Mouse (Mus musculus) forebrain, embryonic 11.5 days (tissue): ENCODE measurements at regions not wholly inside any gene's neighbourhood (a gene's known extent, or its start where the extent isn't known, plus 50 kb on each side); places are given as distances from the start of the nearest gene placed in this dataset.

Source experiments
- ATAC-seq: fragments of 200-750 bp; cut with Nextera tagmentation; replicated peaks from 2 replicates; pipeline ENCODE4 v1.8.0; 2017; ENCODE audit warnings: moderate TSS enrichment; ENCODE audit not compliant: low FRiP score
- DNase-seq: peaks from one replicate; pipeline ENCODE4 v3.0.0-alpha.2; 2017; ENCODE audit warnings: low spot score
- H3K27ac ChIP-seq: fragments of 300-500 bp; sonication (generic); 2 replicates; pipeline ENCODE4 v1.5.1; 2014; ENCODE audit warnings: low read depth, low read length
- H3K27me3 ChIP-seq: fragments of 300-500 bp; sonication (generic); 2 replicates; pipeline ENCODE4 v1.6.1; 2014; ENCODE audit warnings: mild to moderate bottlenecking, low read length, mixed read lengths; ENCODE audit not compliant: control insufficient read depth, insufficient read depth
- H3K36me3 ChIP-seq: fragments of 300-500 bp; sonication (generic); 2 replicates; pipeline ENCODE4 v1.6.1; 2014; ENCODE audit warnings: mild to moderate bottlenecking, low read length, moderate library complexity, mixed read lengths; ENCODE audit not compliant: control insufficient read depth, insufficient read depth
- H3K4me1 ChIP-seq: fragments of 300-500 bp; sonication (generic); replicated peaks from 2 replicates; pipeline ENCODE4 v1.6.1; 2014; ENCODE audit warnings: low read length, mixed read lengths; ENCODE audit not compliant: control insufficient read depth, insufficient read depth
- H3K4me2 ChIP-seq: fragments of 300-500 bp; sonication (generic); 2 replicates; pipeline ENCODE4 v1.6.1; 2014; ENCODE audit warnings: low read depth, mild to moderate bottlenecking, low read length, moderate library complexity, mixed read lengths; ENCODE audit not compliant: severe bottlenecking
- H3K4me3 ChIP-seq: fragments of 300-500 bp; sonication (generic); 2 replicates; pipeline ENCODE4 v1.5.1; 2014; ENCODE audit warnings: low read depth, low read length
- H3K9ac ChIP-seq: fragments of 300-500 bp; sonication (generic); 2 replicates; pipeline ENCODE4 v1.6.1; 2014; ENCODE audit warnings: low read length
- H3K9me3 ChIP-seq: fragments of 300-500 bp; sonication (generic); 2 replicates; pipeline ENCODE4 v1.6.1; 2016; ENCODE audit warnings: low read length, mixed read lengths; ENCODE audit not compliant: control insufficient read depth
- WGBS: fragments of 180-500 bp; shearing (Covaris S2); extraction: QIAGEN DNeasy Blood & Tissue Kit; methylation state at CpG from one replicate; pipeline ENCODE4 v1.1.7; 2014; 5-methylcytosine and 5-hydroxymethylcytosine counted together

- Histone ChIP-seq H3K4me2 (no peak overlapping the region), H3K4me1 (0 out of 2 replicates have a peak, but pooled peaks cover 3% of the 10 kb centered on the region), H3K27me3 (no peaks in the 10 kb centered on the region), H3K27ac (no peak overlapping the region), H3K9ac (no peak overlapping the region), H3K9me3 (no peaks in the 10 kb centered on the region), H3K4me3 (no peak overlapping the region), H3K36me3 (no peaks in the 10 kb centered on the region)
- peak; percentile 69 for ATAC-seq
- peak; percentile 57 for DNase-seq
- 42% methylated on average over 2 of the region's 2 CpGs for WGBS
These were observed 2129.4 kb upstream of the Pcdh20 start for GRCm38 (mm10) chr14:90600554-90600953.
